Mouse (Mus musculus): ENCODE measurements at regions not wholly inside any gene's neighbourhood (a gene's known extent, or its start where the extent isn't known, plus 50 kb on each side); places are given as distances from the start of the nearest gene placed in this dataset.

- Histone ChIP-seq H3K36me3 (no peaks in the 10 kb centered on the region), H3K27ac (0 out of 2 replicates have a peak overlapping the region, but pooled peaks have one; percentile 53), H3K4me3 (no peak overlapping the region), H3K4me1 (peaks cover 22% of the 10 kb centered on the region), H3K27me3 (ENCODE audit: low read depth, poor library complexity, severe bottlenecking) (peaks cover 14% of the 10 kb centered on the region), H3K9me3 (replicated peaks) (no peaks in the 10 kb centered on the region)
- DNase-seq (ENCODE audit: low spot score), result no peak
- WGBS, result 82% methylated on average over 8 of the region's 8 CpGs
Measured at GRCm38 (mm10) chr15:38169191-38169590, 743.8 kb downstream of the 4930447A16Rik start.

Data from limb, embryonic 10.5 days (tissue).